Mouse (Mus musculus) midbrain, embryonic 16.5 days (tissue): ENCODE measurements around the gene Ip6k3. TPM values are rescaled to one million over a fixed set of nuclear protein-coding genes. Genes with fewer than 3 reads are reported as not detected.

Experiments
- ATAC-seq: fragments of 200-750 bp; cut with Nextera tagmentation; 2 replicates; pipeline ENCODE4 v1.8.0; 2017; ENCODE audit warnings: moderate TSS enrichment
- H3K27ac ChIP-seq: fragments of 300-500 bp; sonication (generic); 2 replicates; pipeline ENCODE4 v1.5.1; 2014; ENCODE audit warnings: mild to moderate bottlenecking, low read length, mixed read lengths
- H3K27me3 ChIP-seq: fragments of 300-500 bp; sonication (generic); 2 replicates; pipeline ENCODE4 v1.6.1; 2014; ENCODE audit warnings: low read depth, low read length, mixed read lengths; ENCODE audit not compliant: control insufficient read depth, insufficient read depth
- H3K36me3 ChIP-seq: fragments of 300-500 bp; sonication (generic); 2 replicates; pipeline ENCODE4 v1.6.1; 2014; ENCODE audit warnings: mild to moderate bottlenecking, low read length, moderate library complexity, mixed read lengths; ENCODE audit not compliant: control insufficient read depth, insufficient read depth
- H3K4me1 ChIP-seq: fragments of 300-500 bp; sonication (generic); 2 replicates; pipeline ENCODE4 v1.6.1; 2014; ENCODE audit warnings: mild to moderate bottlenecking, low read length, mixed read lengths; ENCODE audit not compliant: control insufficient read depth, insufficient read depth
- H3K4me2 ChIP-seq: fragments of 300-500 bp; sonication (generic); 2 replicates; pipeline ENCODE4 v1.6.1; 2014; ENCODE audit warnings: mild to moderate bottlenecking, low read length, mixed read lengths
- H3K4me3 ChIP-seq: fragments of 300-500 bp; sonication (generic); 2 replicates; pipeline ENCODE4 v1.5.1; 2014; ENCODE audit warnings: low read depth, mild to moderate bottlenecking, low read length, moderate library complexity, mixed read lengths
- H3K9ac ChIP-seq: fragments of 300-500 bp; sonication (generic); 2 replicates; pipeline ENCODE4 v1.6.1; 2014; ENCODE audit warnings: low read depth, low read length, mixed read lengths
- H3K9me3 ChIP-seq: fragments of 300-500 bp; sonication (generic); replicated peaks from 2 replicates; pipeline ENCODE4 v1.6.1; 2014; ENCODE audit warnings: mild to moderate bottlenecking, low read length, mixed read lengths; ENCODE audit not compliant: control insufficient read depth, poor library complexity, severe bottlenecking
- WGBS: fragments of 180-500 bp; shearing (Covaris S2); extraction: QIAGEN DNeasy Blood & Tissue Kit; methylation state at CpG from one replicate; pipeline ENCODE4 v1.1.7; 2014; 5-methylcytosine and 5-hydroxymethylcytosine counted together
- polyA plus RNA-seq: library from polyadenylated mRNA; unstranded; fragments of >200 nt; fragmentation: Nextera tagmentation; extraction: Ambion mirVana; gene quantifications from 2 replicates; pipeline ENCODE4 v1.2.1, GENCODE M21; 2015

Ip6k3 gene
- polyA plus RNA-seq, result 0.14 and 0.15 TPM in 2 replicates

- no peak within 1 kb of the TSS for H3K4me2 ChIP-seq
- WGBS, result 66% methylated on average over 4 of the region's 4 CpGs
- H3K27me3 ChIP-seq, result no peaks in the 10 kb centered on the region
- no peak within 1 kb of the TSS for H3K9ac ChIP-seq
- no peaks in the 10 kb centered on the region for H3K36me3 ChIP-seq
- H3K27ac ChIP-seq, result no peak within 1 kb of the TSS
- ATAC-seq, result no peak
- no peak within 1 kb of the TSS for H3K4me3 ChIP-seq
- H3K9me3 ChIP-seq, result no peaks in the 10 kb centered on the region
- H3K4me1 ChIP-seq, result no peaks in the 10 kb centered on the region
Observed at GRCm38 (mm10) chr17:27167545-27167944, at the start of gene Ip6k3. Gene Ip6k3 (minus strand): TSS chr17:27167795.

DNA sequence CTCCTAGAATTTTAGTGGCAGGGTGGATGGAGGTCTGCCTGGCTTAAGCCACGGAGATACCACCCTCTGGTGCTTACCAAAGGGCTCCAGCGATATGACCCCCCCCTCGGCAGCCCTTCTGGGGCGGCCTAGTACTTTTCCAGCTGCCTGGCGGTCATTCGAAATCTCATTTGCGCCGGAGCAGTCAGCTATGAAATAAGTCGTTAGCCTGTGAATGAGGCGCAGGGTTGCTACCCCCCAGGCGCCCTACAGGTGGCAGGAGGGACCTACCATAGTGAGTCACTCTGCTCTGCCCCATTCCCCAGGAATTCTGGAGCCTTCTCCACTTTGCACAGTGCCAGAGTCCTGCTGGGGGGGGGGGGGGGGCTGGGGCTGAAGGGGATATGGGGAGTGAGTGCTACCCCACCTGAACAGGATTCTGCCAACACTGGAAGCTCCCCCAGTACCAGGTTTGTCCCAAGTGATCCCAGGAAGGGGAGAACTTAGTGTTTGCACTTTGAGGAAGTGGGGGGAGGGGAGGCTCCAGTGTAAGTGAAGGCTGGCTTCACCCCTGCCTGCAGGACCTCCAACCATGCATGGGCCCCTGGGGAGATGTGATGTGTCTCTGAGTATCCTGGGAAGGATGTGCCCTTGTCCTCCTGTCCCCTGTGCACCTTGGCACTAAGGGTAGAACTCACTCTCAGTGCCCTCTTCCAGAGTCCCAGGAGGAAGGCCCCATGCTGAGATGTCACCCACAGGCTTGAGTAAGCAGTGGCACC is 45.4 kb upstream of the Ip6k3 start:
- Histone ChIP-seq H3K27me3 (no peaks in the 10 kb centered on the region), H3K36me3 (no peaks in the 10 kb centered on the region), H3K27ac (no peak overlapping the region), H3K9me3 (no peaks in the 10 kb centered on the region), H3K4me2 (no peak overlapping the region), H3K4me3 (no peak overlapping the region), H3K9ac (0 out of 2 replicates have a peak overlapping the region, but pooled peaks have one; percentile 6), H3K4me1 (peaks cover 3% of the 10 kb centered on the region; the same call in 1 of the 2 replicates)
- WGBS, result 3% methylated on average over 11 of the region's 11 CpGs
- ATAC-seq, result peak; percentile 69

DNA sequence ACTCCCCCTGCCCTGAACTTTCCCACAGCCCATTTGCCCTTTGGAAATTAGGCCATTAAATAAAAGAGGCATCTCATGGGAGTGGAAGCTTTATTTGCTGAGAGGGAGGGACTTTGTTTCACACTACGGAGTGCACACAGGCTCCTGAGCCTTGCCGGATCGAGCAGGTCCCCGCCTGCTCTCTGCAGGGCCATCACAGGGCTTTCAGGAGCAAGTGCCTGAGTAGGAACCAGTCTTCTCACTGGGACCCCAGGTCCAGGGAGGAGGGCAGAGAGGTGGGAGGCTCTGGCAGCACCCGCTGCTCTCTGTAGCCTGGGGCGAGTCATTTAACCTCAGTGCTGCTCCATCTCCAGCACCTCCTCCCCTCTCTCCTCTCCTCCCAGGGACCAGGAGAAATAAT is 44.4 kb upstream of the Ip6k3 start:
- H3K4me1 ChIP-seq, result peaks cover 3% of the 10 kb centered on the region; the same call in 1 of the 2 replicates
- no peaks in the 10 kb centered on the region for H3K27me3 ChIP-seq
- WGBS, result 45% methylated on average over 6 of the region's 6 CpGs
- no peaks in the 10 kb centered on the region for H3K9me3 ChIP-seq
- H3K4me3 ChIP-seq, result no peak overlapping the region
- H3K36me3 ChIP-seq, result no peaks in the 10 kb centered on the region
- H3K4me2 ChIP-seq, result no peak overlapping the region
- no peak for ATAC-seq
- no peak overlapping the region for H3K9ac ChIP-seq
- H3K27ac ChIP-seq, result no peak overlapping the region

GRCm38 (mm10) chr17:27207113-27207707 is 39.6 kb upstream of the Ip6k3 start:
- peaks cover 1% of the 10 kb centered on the region for H3K36me3 ChIP-seq
- H3K27me3 ChIP-seq, result no peaks in the 10 kb centered on the region
- no peak overlapping the region for H3K4me2 ChIP-seq
- no peak overlapping the region for H3K4me3 ChIP-seq
- H3K27ac ChIP-seq, result no peak overlapping the region
- H3K4me1 ChIP-seq, result peaks cover 23% of the 10 kb centered on the region
- no peaks in the 10 kb centered on the region for H3K9me3 ChIP-seq
- no peak for ATAC-seq
- 72% methylated on average over 11 of the region's 11 CpGs for WGBS
- no peak overlapping the region for H3K9ac ChIP-seq

DNA sequence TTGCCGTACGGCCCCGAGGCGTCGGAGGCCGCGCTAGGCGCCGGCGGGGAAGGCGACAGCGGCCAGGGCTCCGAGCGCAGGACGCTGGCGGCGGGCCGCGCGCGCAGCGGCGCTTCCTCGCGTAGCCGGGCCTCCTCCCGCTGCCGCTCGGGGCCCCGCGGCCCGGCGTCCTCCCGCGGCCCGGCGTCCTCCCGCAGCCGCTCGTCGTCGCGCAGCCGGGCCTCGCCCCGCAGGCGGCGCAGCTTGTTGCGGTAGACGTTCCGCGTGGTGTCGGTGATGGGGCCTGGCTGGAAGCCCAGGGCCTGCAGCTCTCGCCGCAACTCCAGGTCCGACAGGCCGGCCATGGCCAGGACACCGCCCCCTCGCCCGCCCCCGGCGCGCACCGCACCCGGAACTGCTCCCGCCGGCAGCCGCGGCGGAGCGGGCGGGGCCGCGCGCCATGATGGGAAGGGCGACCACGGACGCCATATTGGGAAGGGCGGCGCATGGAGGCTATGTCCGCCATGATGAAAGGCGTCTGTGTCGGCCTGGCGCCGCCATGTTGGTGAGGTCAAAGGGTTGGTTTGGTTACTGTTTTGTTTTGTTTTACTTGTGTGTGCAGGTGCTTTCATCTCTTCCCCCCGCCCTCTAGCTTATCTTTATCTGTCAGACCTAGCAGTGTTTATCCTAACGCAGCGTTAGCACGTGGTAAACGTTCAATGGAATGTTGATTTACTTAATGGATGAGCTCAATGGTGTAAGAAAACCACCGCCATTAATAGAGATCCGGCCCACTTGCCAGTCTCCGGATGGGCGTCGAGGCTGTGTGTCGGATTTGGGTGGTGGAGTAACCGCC is 36.7 kb upstream of the Ip6k3 start, which contains the start of gene Lemd2:
Lemd2 (minus strand) TSS at position 395 of the 835 bp plus-strand sequence.
- Histone ChIP-seq H3K4me2 (peak within 1 kb of the TSS; percentile 70), H3K4me1 (peaks cover 23% of the 10 kb centered on the region), H3K36me3 (peaks cover 15% of the 10 kb centered on the region), H3K9me3 (peaks cover 2% of the 10 kb centered on the region; the same call in 1 of the 2 replicates), H3K27me3 (no peaks in the 10 kb centered on the region), H3K9ac (peak within 1 kb of the TSS; percentile 99), H3K4me3 (peak within 1 kb of the TSS; percentile 87), H3K27ac (peak within 1 kb of the TSS; percentile 96)
- peak; percentile 93 for ATAC-seq
- WGBS, result 5% methylated on average over 69 of the region's 97 CpGs

DNA sequence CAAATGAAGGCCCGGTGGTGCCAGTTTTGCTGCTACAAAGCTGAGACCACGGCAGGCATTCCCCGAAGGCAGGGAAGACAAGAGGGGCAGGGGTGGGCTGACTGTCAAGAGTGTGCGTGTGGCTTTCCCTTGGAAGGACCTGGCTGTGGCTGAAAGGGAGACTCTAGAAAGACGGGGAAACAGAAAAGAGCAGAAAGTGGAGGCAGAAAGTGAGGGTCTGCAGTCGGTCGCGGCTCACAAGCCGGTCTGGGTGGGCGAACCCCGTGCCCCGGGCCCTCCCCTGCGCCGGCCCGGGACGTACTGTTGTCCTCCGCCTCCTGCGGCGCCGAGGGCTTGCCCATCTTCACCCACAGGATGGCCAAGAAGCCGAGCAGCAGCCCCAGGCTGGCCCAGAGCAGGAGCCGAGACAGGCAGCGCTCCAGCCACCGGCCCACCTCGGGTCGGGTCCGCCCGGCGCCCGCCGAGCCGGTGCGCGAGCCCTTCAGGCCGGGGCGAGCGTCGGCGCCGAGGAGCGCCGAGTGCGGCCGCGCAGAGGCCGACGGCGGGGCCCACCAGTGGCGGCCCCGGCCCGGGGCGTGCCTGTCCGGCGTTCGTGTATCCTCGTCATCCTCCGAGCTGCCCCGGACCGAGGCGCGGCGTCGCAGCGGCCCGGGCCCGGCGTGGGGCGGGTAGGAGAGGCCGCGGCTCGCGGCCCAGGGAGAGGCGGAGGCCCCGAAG is 35.9 kb upstream of the Ip6k3 start:
- H3K4me1 ChIP-seq, result peaks cover 23% of the 10 kb centered on the region
- H3K4me2 ChIP-seq, result peak overlapping the region; percentile 70
- peak overlapping the region; percentile 96 for H3K27ac ChIP-seq
- 1% methylated on average over 64 of the region's 74 CpGs for WGBS
- peak overlapping the region; percentile 87 for H3K4me3 ChIP-seq
- peaks cover 2% of the 10 kb centered on the region; the same call in 1 of the 2 replicates for H3K9me3 ChIP-seq
- peak; percentile 41 for ATAC-seq
- H3K9ac ChIP-seq, result peak overlapping the region; percentile 99
- no peaks in the 10 kb centered on the region for H3K27me3 ChIP-seq
- peaks cover 22% of the 10 kb centered on the region for H3K36me3 ChIP-seq

- Histone ChIP-seq H3K9me3 (peaks cover 2% of the 10 kb centered on the region; the same call in 1 of the 2 replicates), H3K27me3 (no peaks in the 10 kb centered on the region), H3K27ac (peak overlapping the region; percentile 96), H3K36me3 (peaks cover 25% of the 10 kb centered on the region), H3K4me3 (peak overlapping the region; percentile 87), H3K9ac (peak overlapping the region; percentile 99), H3K4me1 (peaks cover 23% of the 10 kb centered on the region), H3K4me2 (peak overlapping the region; percentile 70)
- WGBS, result 46% methylated on average over 14 of the region's 14 CpGs
- ATAC-seq, result no peak
Observed at GRCm38 (mm10) chr17:27202919-27203357, 35.3 kb upstream of the Ip6k3 start.

DNA sequence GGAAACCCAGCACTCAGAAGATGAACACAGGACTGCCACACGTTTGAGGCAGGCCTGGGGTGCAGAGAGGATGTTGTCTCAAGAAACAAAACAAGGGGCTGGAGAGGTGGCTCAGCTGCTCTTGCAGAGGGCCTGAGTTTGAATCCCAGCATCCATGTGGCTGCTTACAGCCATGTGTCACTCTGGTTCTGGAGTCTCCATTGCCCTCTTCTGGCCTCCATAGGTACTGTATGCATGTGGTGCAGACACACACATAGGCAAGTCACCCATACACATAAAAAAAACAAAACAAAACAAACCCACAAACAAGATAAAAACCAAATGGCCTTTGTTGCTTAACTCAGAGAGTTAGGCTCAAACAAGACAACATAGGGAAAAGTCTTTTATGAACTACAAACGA is 34.4 kb upstream of the Ip6k3 start:
- ATAC-seq, result no peak
- H3K4me1 ChIP-seq, result peaks cover 24% of the 10 kb centered on the region
- H3K36me3 ChIP-seq, result peaks cover 28% of the 10 kb centered on the region
- H3K4me2 ChIP-seq, result no peak overlapping the region
- 90% methylated on average over 2 of the region's 2 CpGs for WGBS
- H3K9me3 ChIP-seq, result peaks cover 2% of the 10 kb centered on the region; the same call in 1 of the 2 replicates
- H3K9ac ChIP-seq, result no peak overlapping the region
- H3K4me3 ChIP-seq, result no peak overlapping the region
- no peak overlapping the region for H3K27ac ChIP-seq
- no peaks in the 10 kb centered on the region for H3K27me3 ChIP-seq
